In the genomic region with DNA sequence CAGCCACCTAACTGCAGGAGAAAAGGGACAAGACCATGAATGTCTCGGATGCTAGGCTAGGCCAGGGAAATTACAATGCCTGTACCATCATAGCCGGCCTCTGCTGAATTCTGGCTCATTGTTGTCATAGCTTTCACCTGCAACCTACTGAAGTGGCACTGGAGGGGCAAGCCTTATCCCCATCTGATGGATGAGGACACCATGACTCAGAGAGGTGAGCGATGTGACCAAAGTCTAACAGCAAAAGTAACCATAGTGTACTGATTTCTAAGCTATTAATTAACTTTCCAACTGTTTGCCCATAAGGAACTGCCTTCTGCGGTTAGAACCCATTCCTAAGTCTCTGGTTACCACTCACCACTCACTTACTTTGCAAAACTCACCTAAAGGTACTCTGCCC, we compare ENCODE assay signal across 21 mouse cellular contexts.
"Had no signal": no experiment of that assay in that cellular context is flagged by ENCODE, and none has a peak within 500 bp of the region (broad histone marks: within the 10 kb centered on the region; RNA-seq: fewer than 3 reads in every experiment).

No protein-coding gene starts in this region.

- DNase-seq: liver, embryonic 13.5 days; lung, adult 18-20 months; lung, embryonic 14.5 days; lung, postnatal 10 days; lung, postnatal 4 days; midbrain, embryonic 14.5 days; retina, postnatal 1 day; right cerebral cortex, adult 18-20 months; right cerebral cortex, postnatal 25 days; right cerebral cortex, postnatal 4 days; spleen, adult 18-20 months; thymus, adult 18-20 months; thymus, postnatal 14 days; thymus, postnatal 36 days had no signal

- H3K36me3 ChIP-seq: liver, embryonic 13.5 days; liver, embryonic 15.5 days; midbrain, embryonic 10.5 days; midbrain, embryonic 12.5 days; neural tube, embryonic 13.5 days; neural tube, embryonic 15.5 days had no signal

- H3K9ac ChIP-seq: liver, embryonic 13.5 days; liver, embryonic 15.5 days; lung, embryonic 14.5 days; midbrain, embryonic 12.5 days; neural tube, embryonic 13.5 days; neural tube, embryonic 15.5 days had no signal

- H3K27ac ChIP-seq: liver, embryonic 13.5 days; liver, embryonic 15.5 days; midbrain, embryonic 10.5 days; midbrain, embryonic 12.5 days; neural tube, embryonic 13.5 days; neural tube, embryonic 15.5 days had no signal

- ATAC-seq: midbrain, embryonic 16.5 days had no signal

- H3K27me3 ChIP-seq: liver, embryonic 13.5 days; liver, embryonic 15.5 days; midbrain, embryonic 12.5 days; neural tube, embryonic 13.5 days; neural tube, embryonic 15.5 days had no signal

- H3K9me3 ChIP-seq: liver, embryonic 13.5 days; liver, embryonic 15.5 days; midbrain, embryonic 10.5 days; midbrain, embryonic 12.5 days; neural tube, embryonic 13.5 days; neural tube, embryonic 15.5 days had no signal

- H3K4me1 ChIP-seq: liver, embryonic 13.5 days; liver, embryonic 15.5 days; midbrain, embryonic 10.5 days; midbrain, embryonic 12.5 days; neural tube, embryonic 13.5 days; neural tube, embryonic 15.5 days had no signal

- H3K4me2 ChIP-seq: liver, embryonic 13.5 days; liver, embryonic 15.5 days; lung, embryonic 14.5 days; midbrain, embryonic 12.5 days; neural tube, embryonic 13.5 days; neural tube, embryonic 15.5 days had no signal

- H3K4me3 ChIP-seq: liver, embryonic 13.5 days; liver, embryonic 15.5 days; midbrain, embryonic 10.5 days; midbrain, embryonic 12.5 days; myocyte; neural tube, embryonic 13.5 days; neural tube, embryonic 15.5 days had no signal
